Mouse (Mus musculus) heart, adult 11 months (tissue): ENCODE results near the gene Asxl1.

Source experiments
- DNase-seq: peaks from one replicate; pipeline ENCODE4 v3.0.0; 2022

Gene Asxl1

DNA sequence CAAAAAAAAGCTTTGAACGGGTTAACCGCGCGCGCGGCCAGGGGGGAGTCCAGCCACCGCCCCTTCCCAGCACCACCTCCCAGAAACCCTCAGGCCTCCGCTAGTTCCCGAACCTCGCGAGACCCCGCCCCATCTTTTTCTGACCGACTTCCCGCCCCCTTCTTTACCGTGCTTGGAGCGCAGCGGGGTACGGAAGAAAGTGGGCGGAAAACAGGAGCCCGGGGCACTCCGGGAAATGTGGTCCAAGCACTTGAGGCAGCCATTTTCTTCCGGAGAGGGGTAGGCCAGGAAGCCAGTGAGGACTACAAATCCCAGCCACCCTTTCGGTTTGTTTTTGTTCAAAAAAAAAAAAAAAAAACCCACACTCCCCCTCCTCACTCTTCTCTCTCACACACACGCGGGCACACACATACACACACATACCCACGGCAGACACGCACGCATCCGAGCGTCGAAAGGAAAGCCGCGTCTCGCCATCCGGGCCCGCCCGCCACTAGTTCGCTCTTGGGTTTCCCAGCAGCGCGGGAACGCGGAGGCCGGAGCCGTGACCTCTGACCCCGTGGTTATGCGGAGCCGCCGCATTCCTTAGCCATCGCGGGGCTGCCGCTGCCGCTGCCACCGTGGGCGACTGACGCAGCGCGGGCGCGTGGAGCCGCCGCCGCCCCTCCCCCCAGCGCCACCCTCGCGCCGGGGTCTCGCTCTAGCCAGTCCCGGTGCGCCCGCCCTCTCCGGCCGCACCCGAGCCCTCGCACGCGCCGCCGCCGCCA, at the start of gene Asxl1:
Gene Asxl1 (plus strand): TSS at position 376 of the 767 bp plus-strand sequence.
- DNase-seq = peak; percentile 100

GRCm38 (mm10) chr2:153297771-153298170, 47.9 kb upstream of the Asxl1 start:
- DNase-seq = no peak

DNA sequence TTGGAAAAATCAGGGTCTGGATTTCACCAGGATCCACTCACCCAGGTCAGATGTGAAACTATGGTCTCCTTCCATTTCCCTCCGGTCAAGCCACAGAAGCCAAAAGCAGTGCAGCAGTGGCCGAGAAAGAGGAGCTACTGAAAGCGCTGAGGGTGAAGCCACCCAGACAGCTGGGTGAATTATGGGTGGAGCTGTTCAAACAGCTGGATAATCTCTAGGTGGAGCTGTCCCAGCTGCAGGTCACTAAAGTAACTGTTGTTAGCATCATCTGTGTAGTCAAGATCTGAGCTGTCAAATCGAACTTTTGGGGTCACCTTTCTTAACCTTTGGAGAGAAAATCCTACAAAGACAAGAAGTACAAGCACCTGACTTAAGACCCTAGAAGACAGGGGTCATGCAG, 47.2 kb upstream of the Asxl1 start:
- DNase-seq = peak; percentile 93

- peak; percentile 95 for DNase-seq
Measured at GRCm38 (mm10) chr2:153298863-153299262, 46.8 kb upstream of the Asxl1 start.

GRCm38 (mm10) chr2:153301123-153301522, 44.5 kb upstream of the Asxl1 start:
- DNase-seq = peak; percentile 83

DNA sequence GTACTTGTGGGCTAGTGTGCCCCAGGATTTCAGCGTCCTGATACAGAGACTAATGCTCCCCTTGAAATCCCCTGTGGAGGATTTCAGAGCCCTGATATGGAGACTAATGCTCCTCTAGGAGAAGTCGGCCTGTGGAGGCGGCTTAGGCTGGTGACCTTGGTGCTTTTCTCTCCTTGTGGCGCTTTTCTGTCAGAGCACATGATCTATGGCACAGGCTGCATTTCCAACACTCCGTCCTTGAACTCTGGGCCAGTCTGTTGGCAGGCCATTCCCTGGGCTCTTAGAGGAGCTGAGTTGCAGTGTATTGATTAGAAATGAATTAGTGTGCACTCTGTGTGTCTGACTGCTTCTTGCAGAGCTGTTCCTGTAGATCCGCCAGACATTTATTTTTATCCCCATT, 40.4 kb upstream of the Asxl1 start:
- peak; percentile 88 for DNase-seq

DNA sequence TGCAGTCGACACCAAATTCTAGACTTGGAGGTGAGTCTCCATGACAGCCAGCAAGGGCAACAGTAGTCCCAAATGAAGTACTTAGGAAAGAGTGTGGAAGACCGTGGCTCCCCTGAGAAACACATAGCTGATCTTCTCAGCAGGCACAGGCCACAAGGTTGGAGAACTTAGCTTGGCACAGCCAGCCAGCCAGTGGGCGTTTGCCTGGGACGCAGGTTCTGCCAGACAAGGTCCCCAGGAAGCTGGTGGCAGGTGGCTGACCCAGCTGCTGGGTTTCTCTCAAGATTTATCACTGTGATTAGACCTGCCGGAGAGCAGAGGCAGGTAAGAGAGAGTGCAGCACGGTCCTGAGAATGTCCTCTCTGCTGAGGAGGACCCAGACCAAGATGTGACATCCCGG, 37.0 kb upstream of the Asxl1 start:
- no peak for DNase-seq

GRCm38 (mm10) chr2:153309106-153309505, 36.5 kb upstream of the Asxl1 start:
- no peak for DNase-seq

GRCm38 (mm10) chr2:153310228-153310627, 35.4 kb upstream of the Asxl1 start:
- no peak for DNase-seq

GRCm38 (mm10) chr2:153312884-153313283, 32.7 kb upstream of the Asxl1 start:
- DNase-seq = no peak

DNA sequence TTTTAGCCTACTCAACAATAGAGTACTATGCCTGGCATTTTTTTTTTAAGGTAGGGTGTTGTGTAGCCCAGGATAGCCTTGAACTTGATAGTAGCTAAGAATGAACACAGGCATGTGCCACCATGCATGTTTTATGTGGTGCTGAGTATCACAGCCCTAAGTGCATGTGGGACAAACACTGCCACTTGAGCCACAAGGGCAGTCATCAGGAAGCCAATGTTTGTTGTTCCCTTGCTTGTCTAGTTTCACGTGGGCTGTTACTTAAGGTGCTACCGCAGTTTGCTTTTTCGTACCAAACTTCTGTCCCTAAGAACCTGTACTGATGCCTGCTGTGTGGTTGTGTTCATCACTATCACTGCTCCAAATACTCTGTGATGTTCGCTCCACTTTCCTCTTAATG, 27.2 kb upstream of the Asxl1 start:
- no peak for DNase-seq

DNA sequence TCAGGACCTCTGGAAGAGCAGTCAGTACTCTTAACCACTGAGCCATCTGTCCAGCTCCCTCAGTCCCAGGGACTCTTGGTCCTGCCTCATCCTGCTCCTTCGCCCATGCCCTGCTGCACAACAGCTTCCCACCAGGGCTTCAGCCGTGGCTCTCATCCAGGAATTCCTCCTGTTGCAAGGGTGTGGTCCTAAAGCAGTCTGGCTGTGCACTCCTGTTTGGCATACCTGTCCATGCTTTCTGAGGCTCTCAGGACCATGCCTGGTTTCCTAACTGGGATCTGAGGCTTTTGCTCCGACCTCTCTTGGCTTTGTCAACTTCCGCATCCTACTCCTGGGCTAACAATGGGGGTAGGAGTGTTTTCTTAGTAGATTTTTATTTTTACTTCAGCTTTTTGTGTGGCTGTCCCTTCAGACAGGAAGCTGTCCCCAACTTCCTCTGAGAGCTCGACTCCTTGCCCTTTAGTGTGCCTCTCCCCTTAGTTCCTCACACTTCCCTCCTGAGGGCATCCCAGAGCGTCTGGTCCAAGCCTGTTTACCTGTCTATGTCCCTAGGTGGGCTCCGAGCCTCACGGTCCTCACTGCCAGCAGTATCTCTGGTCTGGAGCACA, 26.5 kb upstream of the Asxl1 start:
- DNase-seq = peak; percentile 94

DNA sequence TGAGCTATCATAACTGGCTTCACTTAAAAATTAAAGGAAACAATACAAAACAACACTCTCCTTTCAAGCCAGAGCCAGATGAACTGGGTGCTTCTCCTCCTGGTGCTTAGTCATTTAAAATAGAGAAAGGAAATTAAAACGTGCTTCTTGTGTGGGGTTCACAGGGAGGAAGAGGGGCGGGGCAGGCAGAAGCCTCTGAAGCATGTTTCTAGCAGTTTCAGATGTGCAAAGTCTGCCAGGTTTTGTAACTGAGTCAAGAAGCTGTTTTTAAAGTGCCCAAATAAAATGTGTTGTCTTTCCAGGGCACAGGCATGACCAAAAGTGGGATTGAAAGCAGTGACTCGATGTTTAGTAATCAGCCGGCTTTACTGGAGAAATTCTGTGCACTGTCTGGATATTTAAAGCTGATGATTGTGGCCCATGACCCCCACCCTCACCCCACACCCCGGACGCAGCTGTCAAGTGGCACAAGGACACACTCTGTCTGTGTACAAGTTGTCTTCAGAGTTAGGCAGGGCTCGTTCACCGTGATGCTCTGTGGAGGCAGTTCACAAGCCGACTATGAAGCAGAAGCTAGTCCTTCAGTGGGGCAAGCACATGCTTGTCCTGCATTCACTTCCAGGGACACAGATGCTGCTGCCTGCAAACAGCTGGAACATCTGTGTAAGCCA, 19.8 kb upstream of the Asxl1 start:
- DNase-seq = no peak

- no peak for DNase-seq
Measured at GRCm38 (mm10) chr2:153332271-153332670, 13.4 kb upstream of the Asxl1 start.

DNA sequence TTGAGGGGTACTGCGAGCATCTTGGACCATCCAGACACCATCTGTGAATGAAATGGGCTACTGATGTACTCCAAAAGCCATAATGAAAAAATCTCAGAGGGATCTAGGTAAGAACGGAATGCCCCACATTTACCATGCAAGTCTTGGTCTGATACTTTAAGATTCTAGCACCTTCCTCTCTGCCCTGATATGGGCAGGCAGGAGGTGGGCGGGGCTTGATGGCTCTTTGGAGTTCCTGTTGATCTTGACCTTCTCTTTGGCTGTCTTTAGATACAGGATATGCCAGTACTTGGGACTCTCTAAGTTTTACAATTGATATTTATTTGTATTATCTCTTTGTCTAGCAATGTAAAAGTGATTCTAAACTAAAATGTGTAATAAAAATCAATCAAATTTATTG, 12.6 kb upstream of the Asxl1 start:
- no peak for DNase-seq

GRCm38 (mm10) chr2:153333822-153334232, 11.8 kb upstream of the Asxl1 start:
- no peak for DNase-seq

DNA sequence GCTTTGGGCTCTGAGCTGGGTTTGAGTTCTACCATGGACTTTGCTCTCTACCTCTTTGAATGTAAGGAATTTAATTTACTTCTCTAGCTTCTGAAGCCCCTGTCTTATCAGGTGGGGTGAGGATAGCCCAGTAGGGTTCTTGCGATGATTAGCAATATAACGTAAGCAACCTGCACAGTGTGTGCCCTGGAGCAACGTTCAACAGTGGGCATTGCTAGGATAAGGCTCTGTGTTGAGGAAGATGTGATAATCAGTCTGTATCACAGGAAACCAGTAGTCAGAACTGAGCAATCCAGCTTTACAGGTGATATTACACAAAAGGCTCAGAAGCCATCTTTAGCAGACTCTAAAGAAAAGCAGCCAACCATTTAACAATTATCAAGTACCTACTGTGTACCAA, 11.3 kb upstream of the Asxl1 start:
- DNase-seq = no peak

GRCm38 (mm10) chr2:153336117-153336516, 9.5 kb upstream of the Asxl1 start:
- DNase-seq = no peak

DNA sequence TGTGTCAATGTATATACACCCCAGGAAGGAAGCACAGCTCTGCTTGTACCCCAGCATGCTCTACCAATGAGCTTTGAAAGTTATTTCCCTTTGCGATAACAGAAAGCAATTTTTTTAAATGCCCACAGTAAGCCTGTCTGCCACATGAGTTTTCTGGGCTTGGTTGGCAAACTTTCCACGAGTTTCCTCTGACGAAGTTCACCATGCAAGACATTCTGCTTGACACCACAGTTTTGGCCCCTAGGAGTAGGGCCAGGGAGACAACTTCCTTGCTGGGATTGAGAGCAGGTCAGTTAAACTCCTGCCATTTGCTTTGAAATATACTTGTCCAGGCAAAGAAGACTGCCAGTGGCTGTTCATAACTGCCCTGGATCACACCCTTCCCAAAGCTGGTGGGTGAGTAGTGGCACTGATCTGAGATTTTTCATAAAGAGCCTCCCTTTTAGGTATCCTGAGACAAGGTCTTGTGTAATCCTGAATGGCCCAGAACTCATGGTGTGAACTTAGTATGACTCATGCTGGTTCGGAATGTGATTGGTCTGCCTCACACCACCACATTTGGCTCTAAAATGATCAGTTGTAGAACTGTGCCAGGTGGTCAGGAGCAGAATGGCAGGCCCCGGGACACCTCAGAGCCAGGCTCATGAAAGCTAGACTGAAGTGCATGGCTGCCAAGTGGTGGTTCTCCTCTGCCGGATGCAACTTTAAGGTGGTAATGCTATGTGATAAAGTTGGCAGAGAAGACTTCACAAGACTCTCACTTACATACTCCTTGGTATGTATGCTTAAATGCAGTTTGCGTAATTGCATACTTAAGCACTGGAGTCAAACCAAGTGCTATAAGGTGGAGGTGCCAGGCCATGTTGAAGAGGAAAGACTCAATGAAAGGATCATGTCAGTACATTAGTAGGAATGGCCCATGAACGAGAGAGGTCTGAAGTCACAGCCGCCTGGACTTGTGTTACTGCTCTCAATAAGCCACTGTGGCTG, 7.0 kb upstream of the Asxl1 start:
- DNase-seq = peak; percentile 89

DNA sequence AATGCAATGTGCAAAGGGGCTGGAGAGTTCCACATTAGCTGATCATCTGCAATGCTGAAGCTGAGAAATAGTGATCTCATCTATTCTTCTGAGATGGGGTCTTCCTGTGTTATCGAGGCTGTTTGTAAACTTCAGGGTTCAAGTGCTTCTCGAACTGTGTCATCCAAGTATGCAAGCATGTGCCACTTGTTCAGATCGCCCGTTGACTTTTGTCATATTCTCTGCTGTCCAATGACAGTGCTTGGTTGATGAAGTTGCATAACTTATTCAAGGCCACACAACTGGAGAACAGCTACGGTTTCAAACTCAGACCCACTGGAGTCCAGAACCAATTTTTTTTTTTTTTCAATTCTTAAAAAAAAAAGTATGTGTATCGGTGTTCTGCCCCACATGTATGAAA, 3.5 kb upstream of the Asxl1 start:
- no peak for DNase-seq

GRCm38 (mm10) chr2:153342602-153343001, 3.0 kb upstream of the Asxl1 start:
- peak; percentile 64 for DNase-seq

DNA sequence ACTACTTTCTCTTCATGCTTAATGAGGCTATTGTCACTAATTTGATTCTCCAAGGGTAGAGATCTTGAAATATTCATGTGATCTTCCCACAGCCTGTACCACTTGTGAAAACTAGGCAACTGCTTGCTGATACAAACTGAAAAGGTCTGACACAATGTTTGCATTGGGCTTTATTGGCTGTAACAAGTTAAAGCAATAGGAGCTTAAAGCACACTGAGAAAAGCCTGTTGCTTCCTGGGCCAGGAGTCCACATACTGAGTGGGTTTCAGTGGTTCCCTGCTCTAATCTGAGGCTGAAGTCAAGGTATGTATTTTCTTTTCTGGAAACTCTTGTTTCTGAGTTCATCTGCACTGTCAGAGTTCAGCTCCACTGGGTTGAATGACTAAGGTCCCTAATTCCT, 2.4 kb upstream of the Asxl1 start:
- no peak for DNase-seq

GRCm38 (mm10) chr2:153345071-153345453, 567 bp upstream of the Asxl1 start:
- no peak for DNase-seq
